9 mouse cellular contexts compared by ENCODE assay signal in the genomic region with DNA sequence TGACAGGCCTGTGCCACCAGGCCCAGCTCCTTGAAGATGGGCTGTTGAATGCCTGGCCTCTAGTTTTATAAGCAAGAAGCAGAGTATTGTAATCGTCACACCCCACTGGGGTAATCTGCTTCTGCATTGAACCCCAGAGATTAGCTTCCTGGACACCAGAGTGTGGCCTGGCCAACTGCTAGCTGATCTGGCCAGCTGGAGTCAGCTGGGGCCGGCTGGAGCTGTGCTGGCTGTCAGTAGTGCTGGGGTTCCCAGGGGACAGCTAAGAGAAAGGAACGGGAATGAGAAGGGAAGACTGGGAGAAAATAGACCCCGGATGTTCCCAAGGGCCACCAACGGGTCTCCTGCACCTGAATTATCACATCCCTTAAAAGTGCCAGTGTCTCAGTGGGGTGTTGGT. TPM values are rescaled to one million over a fixed set of nuclear protein-coding genes. Genes with fewer than 3 reads are reported as not detected.
A peak's percentile ranks its signal among the peaks of the same experiment; 100 is the strongest.
DNase-seq lines count a peak whose midpoint lies in the region; ATAC-seq and TF ChIP-seq lines count a peak whose summit lies in the region.
"Had no signal": no experiment of that assay in that cellular context is flagged by ENCODE, and none has a peak within 500 bp of the region (broad histone marks: within the 10 kb centered on the region; RNA-seq: fewer than 3 reads in every experiment).

No protein-coding gene starts in this region.

- no peak for TF ChIP-seq CTCF in stomach, postnatal 0 days (IDR thresholded peaks at IDR 0.05; ENCODE audit: low read depth)

- no peaks in the 10 kb centered on the region for H3K9me3 ChIP-seq in midbrain, embryonic 13.5 days
- H3K9me3 ChIP-seq in midbrain, embryonic 16.5 days (replicated peaks; ENCODE audit: control insufficient read depth, low read length, poor library complexity, severe bottlenecking), result no peaks in the 10 kb centered on the region
- H3K9me3 ChIP-seq in hindbrain, embryonic 15.5 days, result no peaks in the 10 kb centered on the region
- no peaks in the 10 kb centered on the region for H3K9me3 ChIP-seq in stomach, postnatal 0 days (ENCODE audit: control insufficient read depth, low read length)

- no peak overlapping the region for H3K9ac ChIP-seq in midbrain, embryonic 13.5 days (replicated peaks)
- no peak overlapping the region for H3K9ac ChIP-seq in midbrain, embryonic 16.5 days (ENCODE audit: low read depth, low read length)
- no peak overlapping the region for H3K9ac ChIP-seq in hindbrain, embryonic 15.5 days
- no peak overlapping the region for H3K9ac ChIP-seq in stomach, postnatal 0 days (ENCODE audit: low read length)

- H3K4me1 ChIP-seq in midbrain, embryonic 13.5 days (replicated peaks), result peaks cover 35% of the 10 kb centered on the region
- peaks cover 20% of the 10 kb centered on the region for H3K4me1 ChIP-seq in midbrain, embryonic 16.5 days (ENCODE audit: control insufficient read depth, insufficient read depth, low read length)
- H3K4me1 ChIP-seq in hindbrain, embryonic 15.5 days (replicated peaks), result peaks cover 28% of the 10 kb centered on the region
- no peaks in the 10 kb centered on the region for H3K4me1 ChIP-seq in stomach, postnatal 0 days (replicated peaks; ENCODE audit: control insufficient read depth, insufficient read depth)

- no peak for ATAC-seq in midbrain, embryonic 13.5 days
- ATAC-seq in midbrain, embryonic 16.5 days, result no peak
- no peak for ATAC-seq in hindbrain, embryonic 15.5 days (ENCODE audit: low FRiP score, low read depth)
- no peak for ATAC-seq in stomach, postnatal 0 days (ENCODE audit: low FRiP score, low TSS enrichment)

- H3K4me2 ChIP-seq in midbrain, embryonic 13.5 days (replicated peaks), result no peak overlapping the region
- no peak overlapping the region for H3K4me2 ChIP-seq in midbrain, embryonic 16.5 days (ENCODE audit: low read length)
- H3K4me2 ChIP-seq in hindbrain, embryonic 15.5 days, result no peak overlapping the region
- H3K4me2 ChIP-seq in stomach, postnatal 0 days (replicated peaks; ENCODE audit: low read depth), result no peak overlapping the region

- no peak overlapping the region for H3K4me3 ChIP-seq in midbrain, embryonic 13.5 days (replicated peaks)
- H3K4me3 ChIP-seq in midbrain, embryonic 16.5 days (ENCODE audit: low read depth, low read length), result no peak overlapping the region
- no peak overlapping the region for H3K4me3 ChIP-seq in hindbrain, embryonic 15.5 days
- H3K4me3 ChIP-seq in stomach, postnatal 0 days (ENCODE audit: low read depth, low read length), result no peak overlapping the region

- TF ChIP-seq EP300 in stomach, postnatal 0 days (optimal IDR thresholded peaks at IDR 0.05), result no peak

- WGBS in midbrain, embryonic 13.5 days, result 38% methylated on average over 5 of the region's 5 CpGs
- 41% methylated on average over 5 of the region's 5 CpGs for WGBS in midbrain, embryonic 16.5 days
- 41% methylated on average over 5 of the region's 5 CpGs for WGBS in hindbrain, embryonic 15.5 days
- 52% methylated on average over 5 of the region's 5 CpGs for WGBS in stomach, postnatal 0 days

- H3K36me3 ChIP-seq in midbrain, embryonic 13.5 days, result no peaks in the 10 kb centered on the region
- no peaks in the 10 kb centered on the region for H3K36me3 ChIP-seq in midbrain, embryonic 16.5 days (ENCODE audit: control insufficient read depth, insufficient read depth, low read length)
- no peaks in the 10 kb centered on the region for H3K36me3 ChIP-seq in hindbrain, embryonic 15.5 days
- H3K36me3 ChIP-seq in stomach, postnatal 0 days (ENCODE audit: control insufficient read depth, insufficient read depth, low read length), result no peaks in the 10 kb centered on the region

- peak; percentile 36 for DNase-seq in gastrocnemius, adult 18-20 months (ENCODE audit: low spot score)
- DNase-seq in gastrocnemius, postnatal 10 days, result no peak
- no peak for DNase-seq in stomach, postnatal 0 days (ENCODE audit: low spot score)
- DNase-seq in left cerebral cortex, adult 8-10 months (ENCODE audit: low spot score in 2 of 2), result no peak
- DNase-seq in cerebellum, adult 9-11 months, result no peak
- DNase-seq: embryo, embryonic 11 days had no signal

- H3K27ac ChIP-seq in midbrain, embryonic 13.5 days, result peak overlapping the region; percentile 42; the same call in 1 of the 2 replicates
- H3K27ac ChIP-seq in midbrain, embryonic 16.5 days (ENCODE audit: low read length), result no peak overlapping the region
- H3K27ac ChIP-seq in hindbrain, embryonic 15.5 days (replicated peaks), result 0 out of 2 replicates have a peak overlapping the region, but pooled peaks have one; percentile 11
- peak overlapping the region; percentile 63 for H3K27ac ChIP-seq in stomach, postnatal 0 days (replicated peaks)

- no peaks in the 10 kb centered on the region for H3K27me3 ChIP-seq in midbrain, embryonic 13.5 days
- no peaks in the 10 kb centered on the region for H3K27me3 ChIP-seq in midbrain, embryonic 16.5 days (ENCODE audit: control insufficient read depth, insufficient read depth, low read depth, low read length)
- no peaks in the 10 kb centered on the region for H3K27me3 ChIP-seq in hindbrain, embryonic 15.5 days
- no peaks in the 10 kb centered on the region for H3K27me3 ChIP-seq in stomach, postnatal 0 days (ENCODE audit: control insufficient read depth, insufficient read depth, low read length)

RNA-seq across cellular contexts. Expression of a gene that starts 3.1 kb away (rescaled TPM):
- total RNA-seq in gastrocnemius, adult 18-20 months (2021), result 10 to 100 TPM; 30.3 to 35.6 TPM
- 10 to 100 TPM; 23.2 to 26.6 TPM for total RNA-seq in gastrocnemius, postnatal 10 days (2021)
- 128 and 137 TPM in 2 replicates for polyA plus RNA-seq in midbrain, embryonic 13.5 days (2015; fragmentation: Nextera tagmentation; extraction: Ambion mirVana)
- polyA plus RNA-seq in midbrain, embryonic 16.5 days (2015; fragmentation: Nextera tagmentation; extraction: Ambion mirVana), result 123 and 127 TPM in 2 replicates
- 96.4 and 106 TPM in 2 replicates for polyA plus RNA-seq in hindbrain, embryonic 15.5 days (2015; fragmentation: Nextera tagmentation; extraction: Ambion mirVana)
- 174 and 177 TPM in 2 replicates for polyA plus RNA-seq in stomach, postnatal 0 days (2015; fragmentation: Nextera tagmentation; extraction: Ambion mirVana)
- total RNA-seq in left cerebral cortex, adult 8-10 months (2022), result 100 to 1,000 TPM in 1 of 4 experiments, 10 to 100 TPM in 3; 82.4 to 100 (median 95.4) TPM

RNA-seq across cellular contexts. Expression of a gene that starts 40.6 kb away (rescaled TPM):
- total RNA-seq in gastrocnemius, adult 18-20 months (2021), result 10 to 100 TPM; 11.4 to 13.0 TPM
- 10 to 100 TPM; 10.1 to 11.3 TPM for total RNA-seq in gastrocnemius, postnatal 10 days (2021)
- 88.1 and 88.3 TPM in 2 replicates for polyA plus RNA-seq in midbrain, embryonic 13.5 days (2015; fragmentation: Nextera tagmentation; extraction: Ambion mirVana)
- polyA plus RNA-seq in midbrain, embryonic 16.5 days (2015; fragmentation: Nextera tagmentation; extraction: Ambion mirVana), result 86.9 and 93.9 TPM in 2 replicates
- polyA plus RNA-seq in hindbrain, embryonic 15.5 days (2015; fragmentation: Nextera tagmentation; extraction: Ambion mirVana), result 83.9 and 89.3 TPM in 2 replicates
- 37.8 and 44.8 TPM in 2 replicates for polyA plus RNA-seq in stomach, postnatal 0 days (2015; fragmentation: Nextera tagmentation; extraction: Ambion mirVana)
- total RNA-seq in left cerebral cortex, adult 8-10 months (2022), result 10 to 100 TPM; 81.1 to 92.6 (median 88.4) TPM
